Mouse (Mus musculus): ENCODE results near the gene Abca4.

DNA sequence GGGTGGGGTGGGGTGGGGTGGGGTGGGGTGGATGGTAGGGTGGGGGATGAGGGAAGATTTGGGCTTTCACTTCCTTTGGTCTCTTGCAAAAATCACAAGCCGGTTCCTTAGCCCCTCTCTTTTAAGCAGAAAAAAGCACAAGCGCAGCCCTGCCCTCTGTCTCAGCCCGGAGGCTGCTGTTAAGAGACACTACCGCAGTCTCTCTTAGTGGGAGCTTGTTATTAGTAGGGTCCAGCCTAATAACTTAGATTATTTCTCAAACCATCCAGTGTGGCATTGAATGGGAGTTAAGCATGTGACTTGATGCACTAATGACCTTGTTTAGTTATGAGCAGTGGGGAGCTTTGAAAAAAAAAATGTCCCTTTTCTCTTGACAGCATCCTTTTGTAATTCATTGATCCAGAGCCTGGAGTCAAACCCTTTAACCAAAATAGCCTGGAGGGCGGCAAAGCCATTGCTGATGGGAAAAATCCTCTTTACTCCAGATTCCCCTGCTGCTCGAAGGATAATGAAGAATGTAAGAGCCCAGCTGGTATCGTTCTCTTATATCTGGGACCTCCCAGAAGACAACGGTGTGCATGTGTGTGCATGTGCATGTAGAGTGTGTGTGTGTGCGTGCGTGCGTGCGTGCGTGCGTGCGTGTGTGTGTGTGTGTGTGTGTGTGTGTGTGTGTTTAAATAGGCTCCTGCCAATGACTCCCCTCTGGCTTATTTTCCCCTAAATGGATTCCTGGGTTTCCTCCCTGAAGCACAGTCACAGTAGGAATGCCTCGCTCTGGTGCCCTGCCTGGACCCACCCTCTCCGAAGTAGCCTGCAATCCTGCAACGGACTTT, 41.1 kb downstream of the Abca4 start:
- TF ChIP-seq CTCF (IDR thresholded peaks at IDR 0.05; ENCODE audit: borderline replicate concordance, extremely low read depth, insufficient read depth, insufficient read length): no peak
- TF ChIP-seq POLR2A (IDR thresholded peaks at IDR 0.05; ENCODE audit: borderline replicate concordance, extremely low read depth, insufficient read depth, insufficient read length, poor library complexity, severe bottlenecking): no peak

All from brain, embryonic 14.5 days (tissue).